Mouse (Mus musculus): ENCODE data around the gene Cldnd2. TPM values are rescaled to one million over a fixed set of nuclear protein-coding genes. Genes with fewer than 3 reads are reported as not detected.

The Cldnd2 gene
- polyA plus RNA-seq (2012; ENCODE audit: low replicate concordance), result 0.22 and 0.27 TPM in 2 replicates

GRCm38 (mm10) chr7:43440482-43440881 is at the start of gene Cldnd2:
TSS of gene Cldnd2 (plus strand) at chr7:43440782.

GRCm38 (mm10) chr7:43408131-43408553 is 32.4 kb upstream of the Cldnd2 start, which contains the start of gene Siglecg:
TSS of gene Siglecg (plus strand) at chr7:43408204.

GRCm38 (mm10) chr7:43427406-43427805 is 13.2 kb upstream of the Cldnd2 start, which contains the start of gene Lim2:
TSS of gene Lim2 (plus strand) at chr7:43427670.

GRCm38 (mm10) chr7:43436341-43437255 is 4.0 kb upstream of the Cldnd2 start, which contains the start of gene Nkg7:
TSS of gene Nkg7 (plus strand) at chr7:43437073.

GRCm38 (mm10) chr7:43443917-43444293 is 3.3 kb downstream of the Cldnd2 start, which contains the start of the genes Etfb and Gm45233:
TSS of gene Etfb (plus strand) at chr7:43444083.
TSS of gene Gm45233 (plus strand) at chr7:43444128.

GRCm38 (mm10) chr7:43462851-43463250 is 22.3 kb downstream of the Cldnd2 start, which contains the start of gene Vsig10l:
TSS of gene Vsig10l (plus strand) at chr7:43463151.

GRCm38 (mm10) chr7:43489631-43490125 is 49.1 kb downstream of the Cldnd2 start, which contains the start of gene Iglon5:
TSS of gene Iglon5 (minus strand) at chr7:43490075.

Other genes with a start within 250 kb of the Cldnd2 start
- 0.98 and 5.1 TPM in 2 replicates for gene Zfp715, start 127.5 kb upstream of the Cldnd2 start, polyA plus RNA-seq (2012; ENCODE audit: low replicate concordance)
- gene Siglecf, start 89.4 kb upstream of the Cldnd2 start, polyA plus RNA-seq (2012; ENCODE audit: low replicate concordance), result 1.2 and 1.7 TPM in 2 replicates
- gene Siglecg, start 32.6 kb upstream of the Cldnd2 start, polyA plus RNA-seq (2012; ENCODE audit: low replicate concordance), result 125 and 150 TPM in 2 replicates
- gene Lim2, start 13.1 kb upstream of the Cldnd2 start, polyA plus RNA-seq (2012; ENCODE audit: low replicate concordance), result 0.07 and 0.27 TPM in 2 replicates
- 14.5 and 30.8 TPM in 2 replicates for gene Nkg7, start 3.7 kb upstream of the Cldnd2 start, polyA plus RNA-seq (2012; ENCODE audit: low replicate concordance)
- 49.3 and 54.9 TPM in 2 replicates for gene Etfb, start 3.3 kb downstream of the Cldnd2 start, polyA plus RNA-seq (2012; ENCODE audit: low replicate concordance)
- not detected in 2 replicates for gene Gm45233, start 3.3 kb downstream of the Cldnd2 start, polyA plus RNA-seq (2012; ENCODE audit: low replicate concordance)
- gene Vsig10l, start 22.4 kb downstream of the Cldnd2 start, polyA plus RNA-seq (2012; ENCODE audit: low replicate concordance), result 14.9 and 39.1 TPM in 2 replicates
- gene Iglon5, start 49.3 kb downstream of the Cldnd2 start, polyA plus RNA-seq (2012; ENCODE audit: low replicate concordance), result 0.04 and 0.28 TPM in 2 replicates
- gene 4931406B18Rik, start 65.2 kb downstream of the Cldnd2 start, polyA plus RNA-seq (2012; ENCODE audit: low replicate concordance), result 0.07 TPM in 1 of 2 replicates, not detected in the other
- 11.3 and 17.5 TPM in 2 replicates for gene Cd33, start 103.6 kb downstream of the Cldnd2 start, polyA plus RNA-seq (2012; ENCODE audit: low replicate concordance)
- 1.1 and 1.3 TPM in 2 replicates for gene Zfp658, start 121.5 kb downstream of the Cldnd2 start, polyA plus RNA-seq (2012; ENCODE audit: low replicate concordance)
- gene Zfp719, start 138.8 kb downstream of the Cldnd2 start, polyA plus RNA-seq (2012; ENCODE audit: low replicate concordance), result 0.33 and 0.56 TPM in 2 replicates
- not detected in 2 replicates for gene Zfp819, start 166.4 kb downstream of the Cldnd2 start, polyA plus RNA-seq (2012; ENCODE audit: low replicate concordance)
- gene Ceacam18, start 193.9 kb downstream of the Cldnd2 start, polyA plus RNA-seq (2012; ENCODE audit: low replicate concordance), result not detected in 2 replicates
- gene Siglece, start 219.4 kb downstream of the Cldnd2 start, polyA plus RNA-seq (2012; ENCODE audit: low replicate concordance), result 8.8 and 9.1 TPM in 2 replicates
- 10.6 and 22.0 TPM in 2 replicates for gene Ctu1, start 231.2 kb downstream of the Cldnd2 start, polyA plus RNA-seq (2012; ENCODE audit: low replicate concordance)
- 0.09 TPM in 1 of 2 replicates, not detected in the other for gene Klk14, start 249.6 kb downstream of the Cldnd2 start, polyA plus RNA-seq (2012; ENCODE audit: low replicate concordance)